Mouse (Mus musculus): Measurements from ENCODE around the gene Nqo2.

GRCm38 (mm10) chr13:33941288-33941808, 23.1 kb upstream of the Nqo2 start:
- TF ChIP-seq CTCF (IDR thresholded peaks at IDR 0.05; ENCODE audit: control insufficient read depth, insufficient read depth, insufficient replicate concordance, low read depth, low read length) (no peak), POLR2A (IDR thresholded peaks at IDR 0.05; ENCODE audit: control insufficient read depth, low read depth, low read length) (no peak)
